Mouse (Mus musculus) cortical plate, adult 2 months (tissue): ENCODE data around the gene Fstl3. TPM values are rescaled to one million over a fixed set of nuclear protein-coding genes. Genes with fewer than 3 reads are reported as not detected.

Experiments used
- H3K27ac ChIP-seq: fragments of 200-500 bp; 2 replicates; pipeline ENCODE4 v1.5.1; 2012; ENCODE audit warnings: low read length, control low read depth, inconsistent platforms; ENCODE audit not compliant: insufficient read depth
- H3K4me1 ChIP-seq: fragments of 200-500 bp; 2 replicates; pipeline ENCODE4 v1.6.1; 2011; ENCODE audit warnings: low read length; ENCODE audit not compliant: control insufficient read depth, insufficient read depth
- H3K4me3 ChIP-seq: fragments of 200-500 bp; 2 replicates; pipeline ENCODE4 v1.5.1; 2011; ENCODE audit warnings: mild to moderate bottlenecking, low read length, control low read depth; ENCODE audit not compliant: insufficient read depth
- CTCF ChIP-seq: fragments of 200-500 bp; IDR thresholded peaks from 2 replicates; pipeline ENCODE4 v1.5.1; 2011; ENCODE audit warnings: mild to moderate bottlenecking, control low read depth, low read length; ENCODE audit not compliant: insufficient read depth; ENCODE audit errors: extremely low read depth
- POLR2A ChIP-seq: fragments of 200-500 bp; IDR thresholded peaks from 2 replicates; pipeline ENCODE4 v1.6.1; 2011; ENCODE audit warnings: mild to moderate bottlenecking, low read length, control low read depth; ENCODE audit not compliant: insufficient read depth; ENCODE audit errors: extremely low read depth
- polyA plus RNA-seq: library from polyadenylated mRNA; depleted of rRNA; stranded (reverse); fragments of >200 nt; gene quantifications from 2 replicates; pipeline ENCODE4 v1.2.3, GENCODE M21; 2012

Gene Fstl3
- polyA plus RNA-seq, 1 experiment, result 5.9 TPM

GRCm38 (mm10) chr10:79806331-79806730 is 29.3 kb downstream of the Fstl3 start:
- TF ChIP-seq POLR2A (no peak), CTCF (no peak)
- Histone ChIP-seq H3K4me3 (0 out of 2 replicates have a peak overlapping the region, but pooled peaks have one; percentile 3), H3K4me1 (peaks cover 20% of the 10 kb centered on the region), H3K27ac (peak overlapping the region; percentile 20)

- Histone ChIP-seq H3K4me3 (0 out of 2 replicates have a peak overlapping the region, but pooled peaks have one; percentile 3), H3K27ac (peak overlapping the region; percentile 20; the same call in 1 of the 2 replicates), H3K4me1 (peaks cover 18% of the 10 kb centered on the region)
- TF ChIP-seq POLR2A (no peak), CTCF (no peak)
These were observed 29.9 kb downstream of the Fstl3 start for GRCm38 (mm10) chr10:79806972-79807371.

GRCm38 (mm10) chr10:79807826-79808225 is 30.8 kb downstream of the Fstl3 start:
- TF ChIP-seq POLR2A (no peak), CTCF (no peak)
- Histone ChIP-seq H3K4me3 (no peak overlapping the region), H3K27ac (0 out of 2 replicates have a peak overlapping the region, but pooled peaks have one; percentile 3), H3K4me1 (peaks cover 11% of the 10 kb centered on the region)

GRCm38 (mm10) chr10:79808728-79809127 is 31.7 kb downstream of the Fstl3 start:
- TF ChIP-seq POLR2A, result no peak
- no peak for TF ChIP-seq CTCF
- Histone ChIP-seq H3K27ac (no peak overlapping the region), H3K4me1 (peaks cover 6% of the 10 kb centered on the region), H3K4me3 (no peak overlapping the region)

- no peak overlapping the region for H3K4me3 ChIP-seq
- no peak overlapping the region for H3K27ac ChIP-seq
- TF ChIP-seq POLR2A, result no peak
- TF ChIP-seq CTCF, result peak; percentile 95
- H3K4me1 ChIP-seq, result no peaks in the 10 kb centered on the region
These were observed 34.9 kb downstream of the Fstl3 start for GRCm38 (mm10) chr10:79811736-79812637.

- TF ChIP-seq POLR2A (no peak), CTCF (no peak)
- Histone ChIP-seq H3K27ac (no peak overlapping the region), H3K4me3 (no peak overlapping the region), H3K4me1 (no peaks in the 10 kb centered on the region)
These were observed 37.3 kb downstream of the Fstl3 start for GRCm38 (mm10) chr10:79814271-79814842.

- Histone ChIP-seq H3K4me3 (no peak overlapping the region), H3K4me1 (no peaks in the 10 kb centered on the region), H3K27ac (no peak overlapping the region)
- no peak for TF ChIP-seq CTCF
- no peak for TF ChIP-seq POLR2A
These were observed 38.8 kb downstream of the Fstl3 start for GRCm38 (mm10) chr10:79815671-79816494.

- no peak overlapping the region for H3K4me3 ChIP-seq
- no peak overlapping the region for H3K27ac ChIP-seq
- H3K4me1 ChIP-seq, result no peaks in the 10 kb centered on the region
- TF ChIP-seq CTCF (peak; percentile 36; the same call in 1 of the 2 replicates), POLR2A (no peak)
These were observed 40.0 kb downstream of the Fstl3 start for GRCm38 (mm10) chr10:79817111-79817510.

- Histone ChIP-seq H3K27ac (no peak overlapping the region), H3K4me3 (no peak overlapping the region), H3K4me1 (no peaks in the 10 kb centered on the region)
- TF ChIP-seq POLR2A, result no peak
These were observed 41.2 kb downstream of the Fstl3 start for GRCm38 (mm10) chr10:79818225-79818624.
